Mouse (Mus musculus) G1E (cell line): ENCODE results near the gene Vegfb.

ENCODE experiments used
- CTCF ChIP-seq: IDR thresholded peaks from 2 replicates; pipeline ENCODE4 v1.5.1; 2012; ENCODE audit warnings: low read depth, low read length, inconsistent platforms, mixed read lengths
- GATA1 ChIP-seq: IDR thresholded peaks from 2 replicates; pipeline ENCODE4 v1.6.1; 2012; ENCODE audit warnings: borderline replicate concordance, low read length, inconsistent platforms, mixed read lengths
- POLR2AphosphoS5 ChIP-seq: IDR thresholded peaks from 2 replicates; pipeline ENCODE4 v1.6.1; 2012; ENCODE audit warnings: low read depth, low read length, inconsistent platforms; ENCODE audit not compliant: insufficient replicate concordance

DNA sequence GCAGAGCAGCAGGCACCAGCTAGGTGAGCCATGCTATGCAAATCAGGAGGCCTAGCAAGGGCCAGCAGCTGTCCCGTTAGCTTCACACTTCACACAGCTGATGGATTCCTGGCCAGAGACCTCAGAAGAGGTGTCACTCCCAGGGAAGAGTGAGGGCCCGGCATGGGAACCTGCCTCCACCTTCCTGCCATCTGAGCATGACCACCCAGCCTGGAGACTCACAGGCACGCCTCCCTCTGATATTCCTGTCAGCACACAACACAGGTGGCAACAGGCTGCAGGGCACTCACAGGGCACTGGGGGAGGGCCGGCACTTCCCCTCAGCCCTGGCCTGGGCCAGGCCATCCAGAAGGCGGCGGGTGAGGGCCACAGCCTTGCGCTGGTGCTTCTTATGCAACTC, 32.0 kb downstream of the Vegfb start:
- TF ChIP-seq POLR2AphosphoS5 (no peak), CTCF (no peak), GATA1 (no peak)
